Mouse (Mus musculus): ENCODE measurements around the gene Ccdc137.

GRCm38 (mm10) chr11:120490291-120491046 lies 32.6 kb downstream of the Ccdc137 start:
- TF ChIP-seq FLI1 (IDR thresholded peaks at IDR 0.05; ENCODE audit: low read length) (no peak), GATA1 (IDR thresholded peaks at IDR 0.05; ENCODE audit: borderline replicate concordance, low read length) (no peak)
